Mouse (Mus musculus) kidney, adult 2 months (tissue): ENCODE measurements around the gene 4930535I16Rik. TPM values are rescaled to one million over a fixed set of nuclear protein-coding genes. Genes with fewer than 3 reads are reported as not detected.

Source experiments
- DNase-seq: peaks from one replicate; pipeline ENCODE4 v3.0.0; 2021
- H3K27ac ChIP-seq: fragments of 200-500 bp; 2 replicates; pipeline ENCODE4 v1.5.1; 2012; ENCODE audit warnings: low read depth, low read length, control low read depth, inconsistent platforms; ENCODE audit not compliant: insufficient read depth
- H3K27me3 ChIP-seq: fragments of 200-500 bp; replicated peaks from 2 replicates; pipeline ENCODE4 v1.6.1; 2012; ENCODE audit warnings: mild to moderate bottlenecking, moderate library complexity, low read length, inconsistent platforms; ENCODE audit not compliant: control insufficient read depth, insufficient read depth
- H3K36me3 ChIP-seq: fragments of 200-500 bp; 2 replicates; pipeline ENCODE4 v1.6.1; 2012; ENCODE audit warnings: mild to moderate bottlenecking, moderate library complexity, low read length, inconsistent platforms; ENCODE audit not compliant: control insufficient read depth, insufficient read depth
- H3K4me1 ChIP-seq: fragments of 200-500 bp; 2 replicates; pipeline ENCODE4 v1.6.1; 2011; ENCODE audit warnings: low read length; ENCODE audit not compliant: control insufficient read depth, insufficient read depth
- H3K4me3 ChIP-seq: fragments of 200-500 bp; 2 replicates; pipeline ENCODE4 v1.5.1; 2011; ENCODE audit warnings: mild to moderate bottlenecking, low read depth, low read length, control low read depth; ENCODE audit not compliant: insufficient read depth
- CTCF ChIP-seq: fragments of 200-500 bp; conservative IDR thresholded peaks from 2 replicates; pipeline ENCODE4 v1.5.1; 2011; ENCODE audit warnings: low read depth, mild to moderate bottlenecking, control low read depth, low read length, moderate library complexity, mixed read lengths; ENCODE audit not compliant: insufficient read depth, insufficient read length
- POLR2A ChIP-seq: fragments of 200-500 bp; IDR thresholded peaks from one replicate; pipeline ENCODE4 v1.6.1; 2011; ENCODE audit warnings: low read depth, low read length, control low read depth
- WGBS: fragments of 180-500 bp; shearing (Covaris S2); methylation state at CpG from one replicate; pipeline ENCODE4 v1.1.7; 2018; 5-methylcytosine and 5-hydroxymethylcytosine counted together
- polyA plus RNA-seq: library from polyadenylated mRNA; depleted of rRNA; stranded (reverse); fragments of >200 nt; gene quantifications from 2 replicates; pipeline ENCODE4 v1.2.3, GENCODE M21; 2012

Gene 4930535I16Rik
- polyA plus RNA-seq, 1 experiment, result not detected

DNA sequence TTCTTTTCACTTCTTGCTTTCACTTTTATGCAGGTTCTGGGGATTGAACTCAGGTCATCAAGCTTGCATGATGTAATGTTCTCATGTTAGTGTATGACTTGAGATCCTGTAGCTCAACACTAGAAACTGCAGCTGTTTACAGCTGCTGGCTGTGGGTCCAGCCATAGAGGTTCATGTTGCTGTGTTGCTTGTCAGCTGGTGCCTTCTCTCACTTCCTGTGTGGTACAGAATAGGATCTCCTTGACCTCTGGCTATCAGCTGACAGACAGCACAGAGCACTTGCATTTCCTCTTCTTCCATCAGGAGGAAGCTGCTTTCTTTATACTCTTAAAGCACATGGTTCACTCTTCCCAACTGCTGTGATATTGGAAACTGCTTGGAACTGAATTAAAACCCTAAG, 10.1 kb upstream of the 4930535I16Rik start:
- H3K36me3 ChIP-seq, result peaks cover 10% of the 10 kb centered on the region
- no peak for TF ChIP-seq POLR2A
- no peak for TF ChIP-seq CTCF
- no peak overlapping the region for H3K27ac ChIP-seq
- H3K4me3 ChIP-seq, result no peak overlapping the region
- peak; percentile 45 for DNase-seq
- no peaks in the 10 kb centered on the region for H3K27me3 ChIP-seq
- no peaks in the 10 kb centered on the region for H3K4me1 ChIP-seq

DNA sequence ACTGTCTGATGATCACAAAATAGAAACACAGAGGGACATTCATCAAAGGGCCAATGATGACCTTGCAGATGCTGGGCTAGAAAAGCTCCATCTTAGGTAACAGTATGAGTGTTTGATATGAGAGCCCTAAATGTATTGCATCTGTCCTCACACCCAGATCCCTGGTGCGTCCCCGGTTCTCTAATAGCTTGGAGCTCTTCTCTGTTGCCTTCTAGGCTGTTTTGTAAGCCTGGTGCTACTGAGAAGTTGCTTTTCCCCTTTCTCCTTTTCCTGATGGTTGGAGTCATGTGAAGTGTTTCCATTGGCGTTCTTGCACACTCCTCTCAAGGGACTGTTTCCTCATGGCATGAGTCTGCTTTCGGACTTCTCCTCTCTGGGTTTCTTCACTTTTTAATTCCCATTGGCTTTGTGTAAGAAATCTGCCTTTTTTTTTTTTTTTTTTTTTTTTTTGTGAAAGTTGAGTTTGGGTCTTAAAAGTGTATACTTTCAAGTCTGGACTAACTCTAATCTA, 3.3 kb upstream of the 4930535I16Rik start:
- H3K4me3 ChIP-seq, result no peak overlapping the region
- no peak overlapping the region for H3K27ac ChIP-seq
- H3K36me3 ChIP-seq, result peaks cover 12% of the 10 kb centered on the region
- peaks cover 13% of the 10 kb centered on the region; the same call in 1 of the 2 replicates for H3K4me1 ChIP-seq
- H3K27me3 ChIP-seq, result no peaks in the 10 kb centered on the region
- no peak for DNase-seq
- 86% methylated on average over 4 of the region's 4 CpGs for WGBS
- TF ChIP-seq POLR2A (no peak), CTCF (no peak)

DNA sequence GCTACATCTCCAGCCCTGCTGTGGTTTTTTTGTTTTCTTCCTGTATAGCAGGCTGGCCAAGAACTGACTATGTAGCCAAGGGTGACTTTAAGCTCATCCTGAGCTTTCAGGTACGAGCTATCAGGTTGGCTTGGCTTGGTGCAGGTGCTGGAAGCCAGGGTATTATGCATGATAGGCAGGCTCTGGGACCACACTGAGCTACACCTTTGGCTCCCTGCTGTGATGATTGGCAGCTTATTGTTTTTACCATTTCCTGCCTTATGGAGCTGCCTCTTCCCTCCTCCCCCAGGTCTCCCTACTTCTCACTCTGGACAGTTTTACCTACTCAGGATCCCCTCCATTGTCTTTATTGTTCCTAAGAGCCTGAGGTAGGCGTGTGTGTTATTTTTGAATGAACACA, 1.0 kb upstream of the 4930535I16Rik start:
- H3K36me3 ChIP-seq, result peaks cover 6% of the 10 kb centered on the region; the same call in 1 of the 2 replicates
- H3K27me3 ChIP-seq, result no peaks in the 10 kb centered on the region
- no peak overlapping the region for H3K4me3 ChIP-seq
- peaks cover 13% of the 10 kb centered on the region; the same call in 1 of the 2 replicates for H3K4me1 ChIP-seq
- WGBS, result 62% methylated on average over 2 of the region's 2 CpGs
- no peak for DNase-seq
- TF ChIP-seq POLR2A (no peak), CTCF (no peak)
- no peak overlapping the region for H3K27ac ChIP-seq

DNA sequence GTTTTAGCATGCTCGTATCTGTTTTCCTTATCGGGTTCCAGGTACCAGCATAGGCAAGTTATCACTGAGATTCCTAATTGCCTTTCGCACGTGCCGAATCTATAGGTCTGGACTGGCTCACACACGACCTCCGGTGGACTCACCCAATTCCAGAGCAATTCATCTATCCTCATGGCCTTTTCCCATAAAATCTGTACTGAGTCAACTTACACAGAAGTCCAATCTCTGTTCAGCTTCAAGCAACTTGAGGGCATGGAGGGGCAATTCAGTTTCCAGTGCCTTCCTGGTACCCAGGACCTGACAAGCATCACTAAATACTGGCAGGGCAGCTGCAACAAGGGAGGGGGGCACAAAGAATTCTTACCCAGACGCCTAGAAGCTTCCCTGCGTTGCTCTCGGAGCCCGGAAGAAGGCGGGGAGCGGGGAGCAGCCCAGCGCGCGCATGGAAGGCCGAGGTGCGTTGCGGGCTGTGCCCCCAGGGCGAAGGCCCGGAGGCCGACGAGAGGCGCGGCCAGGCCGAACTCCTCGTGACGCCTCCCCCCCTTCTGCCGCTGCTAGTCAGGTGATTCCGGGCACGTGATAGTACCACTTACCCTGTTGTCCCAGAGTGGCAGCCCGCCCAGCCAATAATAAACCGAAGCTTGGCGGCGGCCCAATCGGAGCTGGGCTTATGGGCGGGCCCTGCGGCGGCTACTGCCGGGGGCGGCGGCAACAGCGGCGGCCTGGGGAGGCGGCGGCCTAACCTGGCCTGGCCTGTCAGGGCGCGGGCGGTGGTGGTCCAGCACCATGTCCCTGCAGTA, 874 bp downstream of the 4930535I16Rik start, which contains the start of gene Rragc:
Rragc (plus strand) TSS at position 699 of the 800 bp plus-strand sequence.
- Histone ChIP-seq H3K4me1 (peaks cover 17% of the 10 kb centered on the region; the same call in 1 of the 2 replicates), H3K27ac (peak within 1 kb of the TSS; percentile 90), H3K27me3 (no peaks in the 10 kb centered on the region), H3K36me3 (peaks cover 4% of the 10 kb centered on the region; the same call in 1 of the 2 replicates), H3K4me3 (peak within 1 kb of the TSS; percentile 91)
- under 1% methylated on average over 48 of the region's 49 CpGs for WGBS
- DNase-seq, result peak; percentile 100
- peak; percentile 47 for TF ChIP-seq POLR2A
- TF ChIP-seq CTCF, result no peak

DNA sequence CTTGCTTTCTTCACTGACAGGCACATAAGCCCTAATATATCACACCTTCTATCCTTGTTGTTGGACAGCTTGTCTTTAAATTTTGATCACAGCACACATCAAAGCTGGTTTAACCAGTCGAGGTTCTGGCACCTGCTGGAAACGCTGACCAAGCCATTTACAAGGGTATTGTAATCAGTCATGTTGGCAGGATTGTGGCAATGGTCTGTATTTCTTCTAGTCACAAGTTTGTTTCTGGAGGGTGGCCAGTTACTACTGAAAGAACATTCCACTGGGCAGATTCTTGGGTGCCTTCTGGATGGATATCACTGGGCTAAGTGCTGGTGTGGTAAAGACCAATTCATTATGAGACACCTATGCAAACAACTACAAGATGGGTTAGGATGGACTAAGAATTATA, 5.4 kb downstream of the 4930535I16Rik start:
- WGBS, result 26% methylated on average over 2 of the region's 2 CpGs
- H3K4me3 ChIP-seq, result no peak overlapping the region
- DNase-seq, result peak; percentile 54
- peaks cover 10% of the 10 kb centered on the region; the same call in 1 of the 2 replicates for H3K4me1 ChIP-seq
- TF ChIP-seq POLR2A (no peak), CTCF (no peak)
- H3K27me3 ChIP-seq, result no peaks in the 10 kb centered on the region
- no peak overlapping the region for H3K27ac ChIP-seq
- H3K36me3 ChIP-seq, result peaks cover 2% of the 10 kb centered on the region; the same call in 1 of the 2 replicates

DNA sequence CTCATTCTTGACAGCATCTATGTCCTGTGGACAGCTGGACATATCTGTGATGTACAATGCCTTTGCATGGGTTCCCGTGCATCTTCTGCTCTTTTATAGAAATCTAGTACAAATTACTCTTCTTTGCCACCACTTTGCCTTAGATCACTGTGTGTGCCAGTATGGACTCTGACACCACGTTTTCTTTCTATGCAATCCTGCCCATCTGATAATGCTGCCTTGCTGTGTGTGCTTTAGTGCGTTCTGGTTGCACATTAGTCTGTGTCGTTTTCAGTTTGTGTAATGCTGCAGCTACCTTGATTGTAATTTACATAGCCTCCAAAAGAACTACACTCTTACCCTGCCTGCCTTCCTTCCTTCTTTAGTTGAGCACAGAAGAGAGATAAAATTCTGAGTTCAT, 6.3 kb downstream of the 4930535I16Rik start:
- peaks cover 2% of the 10 kb centered on the region; the same call in 1 of the 2 replicates for H3K36me3 ChIP-seq
- H3K4me1 ChIP-seq, result peaks cover 8% of the 10 kb centered on the region; the same call in 1 of the 2 replicates
- no peaks in the 10 kb centered on the region for H3K27me3 ChIP-seq
- 76% methylated on average over 4 of the region's 4 CpGs for WGBS
- TF ChIP-seq POLR2A, result no peak
- no peak for TF ChIP-seq CTCF
- no peak overlapping the region for H3K4me3 ChIP-seq
- no peak for DNase-seq
- no peak overlapping the region for H3K27ac ChIP-seq

DNA sequence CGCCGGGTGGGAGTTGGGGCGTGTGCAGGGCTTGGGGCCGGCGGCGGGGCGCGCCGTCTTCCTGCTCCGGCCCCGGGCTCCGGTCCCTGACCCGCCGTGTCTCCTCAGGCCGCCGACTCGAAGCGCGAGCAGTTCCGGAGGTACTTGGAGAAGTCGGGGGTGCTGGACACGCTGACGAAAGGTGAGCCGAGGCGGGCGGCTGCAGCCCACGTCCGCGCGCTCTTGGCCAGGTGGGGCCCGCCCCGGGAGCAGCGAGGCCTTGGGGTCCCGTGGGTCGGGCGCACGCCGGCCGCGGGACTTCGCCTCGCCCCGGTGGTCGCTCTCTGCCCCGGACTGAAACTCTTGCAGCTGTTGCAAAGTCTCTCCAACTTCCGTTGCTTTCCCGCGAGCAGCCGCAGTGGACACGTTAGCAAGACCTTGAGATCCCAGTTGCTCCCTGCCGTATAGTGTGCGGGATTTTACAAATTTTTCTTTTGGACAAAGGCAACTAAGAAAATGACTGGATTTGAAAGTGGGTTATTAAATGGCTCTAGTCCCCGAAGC, 12.6 kb downstream of the 4930535I16Rik start:
- no peaks in the 10 kb centered on the region for H3K27me3 ChIP-seq
- no peak for DNase-seq
- H3K4me1 ChIP-seq, result peaks cover 5% of the 10 kb centered on the region; the same call in 1 of the 2 replicates
- TF ChIP-seq POLR2A (no peak), CTCF (no peak)
- no peak overlapping the region for H3K27ac ChIP-seq
- peak overlapping the region; percentile 51 for H3K4me3 ChIP-seq
- WGBS, result under 1% methylated on average over 53 of the region's 53 CpGs
- peaks cover 2% of the 10 kb centered on the region; the same call in 1 of the 2 replicates for H3K36me3 ChIP-seq
